Mouse (Mus musculus) colon, adult 2 months (tissue): ENCODE data around the gene 2410131K14Rik. TPM values are rescaled to one million over a fixed set of nuclear protein-coding genes. Genes with fewer than 3 reads are reported as not detected.

Source experiments
- polyA plus RNA-seq: library from polyadenylated mRNA; depleted of rRNA; stranded (reverse); fragments of >200 nt; gene quantifications from 2 replicates; pipeline ENCODE4 v1.2.3, GENCODE M21; 2012; rRNA removed

Gene 2410131K14Rik
- 5.3 and 5.7 TPM in 2 replicates for polyA plus RNA-seq

DNA sequence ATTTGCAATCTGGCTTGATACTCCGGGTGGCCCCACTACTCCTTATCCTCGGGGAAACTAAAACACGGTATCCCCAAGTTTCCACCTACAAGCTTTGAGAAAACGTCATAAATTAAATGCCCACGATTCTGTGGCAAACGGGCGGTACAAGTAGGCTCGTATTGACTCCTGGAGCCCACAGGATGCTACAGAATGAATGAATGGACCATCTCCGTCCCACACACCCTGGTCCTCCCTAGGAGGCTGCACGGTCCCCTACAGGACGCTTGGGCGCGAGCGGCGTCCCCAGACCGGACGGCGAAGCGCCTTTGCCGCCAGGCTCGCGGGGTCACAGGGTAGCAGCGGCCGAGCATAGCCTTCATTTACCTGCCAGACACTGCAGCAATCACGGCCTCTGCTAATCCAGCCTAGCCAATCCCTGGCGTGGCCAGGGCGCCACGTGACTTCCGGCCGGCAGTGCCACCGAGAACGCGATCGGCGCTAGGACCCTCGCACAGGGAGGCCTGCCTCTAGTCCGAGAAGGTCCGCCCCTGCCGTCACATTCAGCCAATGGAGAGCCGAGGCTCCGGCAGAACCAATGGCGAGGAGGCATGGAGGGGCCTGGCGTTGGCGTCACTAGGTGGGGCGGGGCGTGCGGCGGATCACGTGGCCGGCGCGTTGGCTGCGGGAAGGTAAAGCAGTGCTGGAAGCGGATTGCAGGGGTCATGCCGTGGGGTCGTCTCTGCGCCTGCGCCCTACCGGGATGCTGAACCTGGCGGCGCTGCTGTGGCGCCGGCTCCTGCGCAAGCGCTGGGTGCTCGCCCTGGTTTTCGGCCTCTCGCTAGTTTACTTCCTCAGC lies at the start of gene 2410131K14Rik, which contains the start of gene Rnft2:
TSS of gene 2410131K14Rik (plus strand) at position 622 of the 838 bp plus-strand sequence.
TSS of gene Rnft2 (minus strand) at position 511 of the 838 bp plus-strand sequence.

Other genes with a start within 250 kb of the 2410131K14Rik start
- 10.0 and 19.8 TPM in 2 replicates for gene Tesc, start 217.5 kb upstream of the 2410131K14Rik start, polyA plus RNA-seq
- gene Fbxw8, start 89.8 kb upstream of the 2410131K14Rik start, polyA plus RNA-seq: 36.8 and 41.9 TPM in 2 replicates
- gene Hrk, start 80.6 kb upstream of the 2410131K14Rik start, polyA plus RNA-seq: not detected in 2 replicates
- gene Rnft2, start 111 bp upstream of the 2410131K14Rik start, polyA plus RNA-seq: 1.5 and 2.1 TPM in 2 replicates